Comparison of ENCODE assay signal across 8 mouse cellular contexts in genomic region chr16:21793875-21794696, GRCm38 (mm10). TPM values are rescaled to one million over a fixed set of nuclear protein-coding genes. Genes with fewer than 3 reads are reported as not detected.
A peak's percentile ranks its signal among the peaks of the same experiment; 100 is the strongest.
DNase-seq lines count a peak whose midpoint lies in the region; ATAC-seq lines count a peak whose summit lies in the region.

Gene Map3k13, plus strand, starts transcription at chr16:21794346.

- 3% methylated on average over 39 of the region's 47 CpGs for WGBS in embryonic facial prominence, embryonic 14.5 days
- 3% methylated on average over 47 of the region's 47 CpGs for WGBS in kidney, embryonic 14.5 days
- WGBS in limb, embryonic 15.5 days = 2% methylated on average over 47 of the region's 47 CpGs

- 0 out of 2 replicates have a peak, but pooled peaks cover 4% of the 10 kb centered on the region for H3K4me1 ChIP-seq in embryonic facial prominence, embryonic 14.5 days (ENCODE audit: control insufficient read depth, insufficient read depth, low read length)
- H3K4me1 ChIP-seq in kidney, embryonic 14.5 days (ENCODE audit: control insufficient read depth, insufficient read depth, low read length) = 0 out of 2 replicates have a peak, but pooled peaks cover 4% of the 10 kb centered on the region
- H3K4me1 ChIP-seq in limb, embryonic 15.5 days = peaks cover 7% of the 10 kb centered on the region; the same call in 1 of the 2 replicates

- DNase-seq in 3T3-L1 (ENCODE audit: low read depth, low spot score) = peak; percentile 95
- DNase-seq in adrenal gland, postnatal 4 days (ENCODE audit: low spot score in 2 of 2) = peak; percentile 78 to 88
- peak; percentile 97 for DNase-seq in embryonic facial prominence, embryonic 14.5 days (ENCODE audit: low spot score)
- DNase-seq in heart, adult 9 months (ENCODE audit: low spot score in 2 of 2) = peak; percentile 94 to 95
- peak; percentile 89 to 92 for DNase-seq in monocyte, adult 2 months (ENCODE audit: low read depth in 1 of 2, low spot score in 2 of 2)
- DNase-seq in spleen, postnatal 36 days (ENCODE audit: low spot score in 2 of 2) = peak; percentile 95

- peak within 1 kb of the TSS; percentile 90 for H3K4me3 ChIP-seq in embryonic facial prominence, embryonic 14.5 days (ENCODE audit: low read depth, low read length)
- peak within 1 kb of the TSS; percentile 61 for H3K4me3 ChIP-seq in kidney, embryonic 14.5 days (ENCODE audit: low read length)
- H3K4me3 ChIP-seq in limb, embryonic 15.5 days = peak within 1 kb of the TSS; percentile 86

- ATAC-seq in embryonic facial prominence, embryonic 14.5 days (ENCODE audit: low read depth) = peak; percentile 98
- ATAC-seq in kidney, embryonic 14.5 days (ENCODE audit: low FRiP score, low TSS enrichment) = peak; percentile 99
- peak; percentile 97 for ATAC-seq in limb, embryonic 15.5 days (ENCODE audit: insufficient number of reproducible peaks, low FRiP score, low TSS enrichment, low read depth)

- peaks cover under 1% of the 10 kb centered on the region for H3K36me3 ChIP-seq in embryonic facial prominence, embryonic 14.5 days (ENCODE audit: control insufficient read depth, insufficient read depth, low read length)
- H3K36me3 ChIP-seq in kidney, embryonic 14.5 days (ENCODE audit: control insufficient read depth, insufficient read depth, low read length) = no peaks in the 10 kb centered on the region
- peaks cover under 1% of the 10 kb centered on the region; the same call in 1 of the 2 replicates for H3K36me3 ChIP-seq in limb, embryonic 15.5 days

- no peaks in the 10 kb centered on the region for H3K27me3 ChIP-seq in embryonic facial prominence, embryonic 14.5 days (replicated peaks; ENCODE audit: control insufficient read depth, insufficient read depth, low read length)
- no peaks in the 10 kb centered on the region for H3K27me3 ChIP-seq in kidney, embryonic 14.5 days (ENCODE audit: control insufficient read depth, insufficient read depth, low read length)
- no peaks in the 10 kb centered on the region for H3K27me3 ChIP-seq in limb, embryonic 15.5 days

- peak within 1 kb of the TSS; percentile 78 for H3K4me2 ChIP-seq in embryonic facial prominence, embryonic 14.5 days (ENCODE audit: low read depth, low read length)
- H3K4me2 ChIP-seq in kidney, embryonic 14.5 days (replicated peaks; ENCODE audit: low read depth, low read length) = peak within 1 kb of the TSS; percentile 92
- H3K4me2 ChIP-seq in limb, embryonic 15.5 days = peak within 1 kb of the TSS; percentile 83

- peak within 1 kb of the TSS; percentile 79 for H3K27ac ChIP-seq in embryonic facial prominence, embryonic 14.5 days (replicated peaks; ENCODE audit: low read depth, low read length)
- peak within 1 kb of the TSS; percentile 57 for H3K27ac ChIP-seq in kidney, embryonic 14.5 days (ENCODE audit: low read depth, low read length)
- peak within 1 kb of the TSS; percentile 82 for H3K27ac ChIP-seq in limb, embryonic 15.5 days

- peak within 1 kb of the TSS; percentile 84 for H3K9ac ChIP-seq in embryonic facial prominence, embryonic 14.5 days (ENCODE audit: low read depth, low read length)
- peak within 1 kb of the TSS; percentile 70 for H3K9ac ChIP-seq in kidney, embryonic 14.5 days (ENCODE audit: low read depth, low read length)
- H3K9ac ChIP-seq in limb, embryonic 15.5 days = peak within 1 kb of the TSS; percentile 67

- H3K9me3 ChIP-seq in embryonic facial prominence, embryonic 14.5 days (ENCODE audit: control insufficient read depth, low read length) = no peaks in the 10 kb centered on the region
- H3K9me3 ChIP-seq in kidney, embryonic 14.5 days (ENCODE audit: control insufficient read depth, low read length) = no peaks in the 10 kb centered on the region
- no peaks in the 10 kb centered on the region for H3K9me3 ChIP-seq in limb, embryonic 15.5 days

RNA-seq across cellular contexts. Expression of gene Map3k13, which starts in this region (rescaled TPM):
- 1 to 10 TPM; 2.1 to 2.2 TPM for total RNA-seq in adrenal gland, postnatal 4 days (2021)
- 0.84 and 0.95 TPM in 2 replicates for polyA plus RNA-seq in embryonic facial prominence, embryonic 14.5 days (2014; fragmentation: Nextera tagmentation; extraction: Ambion mirVana)
- polyA plus RNA-seq in kidney, embryonic 14.5 days (2014; fragmentation: Nextera tagmentation; extraction: Ambion mirVana) = 0.60 and 1.2 TPM in 2 replicates
- 0.55 and 0.61 TPM in 2 replicates for polyA plus RNA-seq in limb, embryonic 15.5 days (2015; fragmentation: Nextera tagmentation; extraction: Ambion mirVana)

Comparison
In these comparisons a context has a peak if more than half of its experiments do, and no peak if none do; other contexts are left out.
1. Peak in every context shown above with its lines: DNase-seq, ATAC-seq, H3K4me3 ChIP-seq and H3K27ac ChIP-seq.
2. Peak in DNase-seq, ATAC-seq, H3K4me3 ChIP-seq, H3K27ac ChIP-seq, H3K9ac ChIP-seq and H3K4me2 ChIP-seq in embryonic facial prominence, embryonic 14.5 days; RNA of the gene not detected or under 1 TPM.
3. Peak in ATAC-seq, H3K4me3 ChIP-seq, H3K27ac ChIP-seq, H3K9ac ChIP-seq and H3K4me2 ChIP-seq in limb, embryonic 15.5 days; RNA of the gene not detected or under 1 TPM.